Mouse (Mus musculus) forebrain, embryonic 13.5 days (tissue): ENCODE results near the gene Gm20481. TPM values are rescaled to one million over a fixed set of nuclear protein-coding genes. Genes with fewer than 3 reads are reported as not detected.
"Not testable (repeated sequence)": the region's sequence is repeated elsewhere in the genome, so short reads cannot be mapped to it uniquely, and the experiment has no call there.

ENCODE experiments used
- ATAC-seq: fragments of 200-750 bp; cut with Nextera tagmentation; 2 replicates; pipeline ENCODE4 v1.8.0; 2017
- H3K27ac ChIP-seq: fragments of 300-500 bp; sonication (generic); 2 replicates; pipeline ENCODE4 v1.5.1; 2015; ENCODE audit warnings: inconsistent platforms, mild to moderate bottlenecking, moderate library complexity
- H3K27me3 ChIP-seq: fragments of 300-500 bp; sonication (generic); 2 replicates; pipeline ENCODE4 v1.6.1; 2015; ENCODE audit warnings: mild to moderate bottlenecking, inconsistent platforms
- H3K36me3 ChIP-seq: fragments of 300-500 bp; sonication (generic); 2 replicates; pipeline ENCODE4 v1.6.1; 2015; ENCODE audit warnings: mild to moderate bottlenecking, inconsistent platforms; ENCODE audit not compliant: poor library complexity, severe bottlenecking
- H3K4me1 ChIP-seq: fragments of 300-500 bp; sonication (generic); 2 replicates; pipeline ENCODE4 v1.6.1; 2015; ENCODE audit warnings: inconsistent platforms
- H3K4me2 ChIP-seq: fragments of 300-500 bp; sonication (generic); 2 replicates; pipeline ENCODE4 v1.6.1; 2015; ENCODE audit warnings: inconsistent platforms, mild to moderate bottlenecking, moderate library complexity
- H3K4me3 ChIP-seq: fragments of 300-500 bp; sonication (generic); 2 replicates; pipeline ENCODE4 v1.5.1; 2015; ENCODE audit warnings: mild to moderate bottlenecking, inconsistent platforms
- H3K9ac ChIP-seq: fragments of 300-500 bp; sonication (generic); 2 replicates; pipeline ENCODE4 v1.6.1; 2015; ENCODE audit warnings: mild to moderate bottlenecking, inconsistent platforms
- H3K9me3 ChIP-seq: fragments of 300-500 bp; sonication (generic); replicated peaks from 2 replicates; pipeline ENCODE4 v1.6.1; 2016; ENCODE audit warnings: inconsistent platforms
- WGBS: fragments of 180-500 bp; shearing (Covaris S2); methylation state at CpG from one replicate; pipeline ENCODE4 v1.1.7; 2015; 5-methylcytosine and 5-hydroxymethylcytosine counted together
- polyA plus RNA-seq: library from polyadenylated mRNA; unstranded; fragments of >200 nt; fragmentation: Nextera tagmentation; extraction: Ambion mirVana; gene quantifications from 2 replicates; pipeline ENCODE4 v1.2.1, GENCODE M21; 2015

Gm20481 gene
- polyA plus RNA-seq: not detected in 2 replicates

GRCm38 (mm10) chr17:34969822-34970221, at the start of gene Gm20481:
TSS of gene Gm20481 (plus strand) at chr17:34969912.
- not testable (repeated sequence) for ATAC-seq, H3K9me3 ChIP-seq, H3K36me3 ChIP-seq, H3K4me1 ChIP-seq, H3K4me3 ChIP-seq, H3K9ac ChIP-seq, H3K27ac ChIP-seq, H3K4me2 ChIP-seq
- WGBS: 62% methylated on average over 8 of the region's 11 CpGs
- H3K27me3 ChIP-seq: peaks cover 42% of the 10 kb centered on the region

- WGBS: 48% methylated on average over 6 of the region's 6 CpGs
- Histone ChIP-seq H3K27me3 (no peaks in the 10 kb centered on the region), H3K4me1 (no peaks in the 10 kb centered on the region), H3K27ac (no peak overlapping the region), H3K4me3 (no peak overlapping the region), H3K36me3 (no peaks in the 10 kb centered on the region), H3K9me3 (no peaks in the 10 kb centered on the region), H3K9ac (no peak overlapping the region), H3K4me2 (no peak overlapping the region)
- no peak for ATAC-seq
These were observed 46.8 kb upstream of the Gm20481 start for GRCm38 (mm10) chr17:34922939-34923338.

- no peak overlapping the region for H3K9ac ChIP-seq
- no peaks in the 10 kb centered on the region for H3K36me3 ChIP-seq
- no peaks in the 10 kb centered on the region for H3K27me3 ChIP-seq
- no peaks in the 10 kb centered on the region for H3K4me1 ChIP-seq
- H3K27ac ChIP-seq: no peak overlapping the region
- ATAC-seq: no peak
- no peak overlapping the region for H3K4me3 ChIP-seq
- 68% methylated on average over 5 of the region's 5 CpGs for WGBS
- H3K9me3 ChIP-seq: no peaks in the 10 kb centered on the region
- no peak overlapping the region for H3K4me2 ChIP-seq
These were observed 45.5 kb upstream of the Gm20481 start for GRCm38 (mm10) chr17:34924258-34924657.

DNA sequence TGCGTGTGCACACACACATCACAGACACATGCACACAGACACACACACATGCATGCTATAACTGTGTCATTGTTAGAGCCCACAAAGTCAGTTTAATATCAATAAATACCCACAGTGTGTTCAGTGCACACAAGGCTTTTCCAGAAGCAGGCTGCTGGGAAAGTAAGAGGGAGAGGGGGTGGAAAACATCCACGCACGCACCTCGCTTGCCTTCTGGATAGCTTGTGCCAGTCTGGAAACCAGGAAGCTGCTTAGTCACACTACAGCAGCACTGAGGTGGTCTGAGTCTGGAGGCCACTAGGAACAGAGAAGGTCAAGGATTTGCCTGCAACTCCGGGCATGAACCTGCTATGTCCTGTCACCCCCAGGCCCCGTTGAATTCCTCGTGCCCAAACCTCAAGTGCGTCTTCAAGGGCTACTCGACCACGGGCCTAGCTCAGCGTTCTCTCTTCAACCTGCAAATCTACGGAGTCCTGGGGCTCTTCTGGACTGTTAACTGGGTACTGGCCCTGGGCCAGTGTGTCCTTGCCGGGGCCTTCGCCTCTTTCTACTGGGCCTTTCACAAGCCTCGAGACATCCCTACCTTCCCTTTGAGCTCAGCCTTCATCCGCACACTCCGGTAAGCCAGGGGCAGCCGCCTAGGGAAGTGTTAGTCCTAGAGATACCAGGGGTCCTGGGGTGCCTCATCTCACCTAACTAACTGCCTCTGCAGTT, 42.2 kb upstream of the Gm20481 start:
- ATAC-seq: no peak
- Histone ChIP-seq H3K9me3 (no peaks in the 10 kb centered on the region), H3K9ac (peak overlapping the region; percentile 12; the same call in 1 of the 2 replicates), H3K36me3 (no peaks in the 10 kb centered on the region), H3K27me3 (no peaks in the 10 kb centered on the region), H3K4me1 (peaks cover 9% of the 10 kb centered on the region), H3K4me2 (no peak overlapping the region), H3K27ac (no peak overlapping the region), H3K4me3 (no peak overlapping the region)
- 88% methylated on average over 18 of the region's 18 CpGs for WGBS

DNA sequence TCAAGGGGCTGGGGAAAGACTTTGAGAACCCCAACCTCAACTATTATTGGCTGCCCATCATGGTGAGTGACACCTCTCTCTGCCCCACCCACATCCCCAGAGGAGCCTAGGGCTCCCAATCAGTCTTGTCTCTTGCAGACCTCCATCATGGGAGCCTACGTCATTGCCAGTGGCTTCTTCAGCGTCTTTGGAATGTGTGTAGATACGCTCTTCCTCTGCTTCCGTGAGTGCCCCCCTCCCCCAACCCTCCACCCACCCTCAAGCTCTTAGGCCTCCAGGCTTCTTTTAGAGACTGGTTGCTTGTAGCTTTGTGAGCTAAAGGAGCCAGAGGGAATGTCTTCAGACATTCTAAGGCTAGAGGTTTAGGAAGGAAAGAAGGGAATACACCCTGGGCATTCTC, 40.9 kb upstream of the Gm20481 start:
- Histone ChIP-seq H3K9me3 (no peaks in the 10 kb centered on the region), H3K36me3 (0 out of 2 replicates have a peak, but pooled peaks cover 1% of the 10 kb centered on the region), H3K27me3 (no peaks in the 10 kb centered on the region), H3K27ac (no peak overlapping the region), H3K9ac (no peak overlapping the region), H3K4me2 (no peak overlapping the region), H3K4me3 (no peak overlapping the region), H3K4me1 (peaks cover 9% of the 10 kb centered on the region)
- WGBS: 78% methylated on average over 4 of the region's 4 CpGs
- no peak for ATAC-seq

GRCm38 (mm10) chr17:34931061-34931734, 38.5 kb upstream of the Gm20481 start, which contains the start of gene Neu1:
TSS of gene Neu1 (plus strand) at chr17:34931253.
- WGBS: under 1% methylated on average over 37 of the region's 38 CpGs
- no peaks in the 10 kb centered on the region for H3K9me3 ChIP-seq
- peaks cover 9% of the 10 kb centered on the region for H3K4me1 ChIP-seq
- H3K36me3 ChIP-seq: peaks cover 20% of the 10 kb centered on the region; the same call in 1 of the 2 replicates
- peak within 1 kb of the TSS; percentile 90 for H3K9ac ChIP-seq
- no peaks in the 10 kb centered on the region for H3K27me3 ChIP-seq
- H3K4me3 ChIP-seq: peak within 1 kb of the TSS; percentile 80
- peak; percentile 98 for ATAC-seq
- peak within 1 kb of the TSS; percentile 40 for H3K27ac ChIP-seq
- H3K4me2 ChIP-seq: peak within 1 kb of the TSS; percentile 98

- Histone ChIP-seq H3K9ac (peak overlapping the region; percentile 90), H3K4me2 (peak overlapping the region; percentile 98), H3K4me3 (peak overlapping the region; percentile 80), H3K4me1 (peaks cover 9% of the 10 kb centered on the region), H3K36me3 (peaks cover 20% of the 10 kb centered on the region; the same call in 1 of the 2 replicates), H3K27me3 (no peaks in the 10 kb centered on the region), H3K27ac (no peak overlapping the region), H3K9me3 (no peaks in the 10 kb centered on the region)
- no peak; the same call in 1 of the 2 replicates for ATAC-seq
- WGBS: 13% methylated on average over 14 of the region's 14 CpGs
These were observed 38.0 kb upstream of the Gm20481 start for GRCm38 (mm10) chr17:34931735-34932098.

- peaks cover 20% of the 10 kb centered on the region; the same call in 1 of the 2 replicates for H3K36me3 ChIP-seq
- no peak overlapping the region for H3K27ac ChIP-seq
- no peak for ATAC-seq
- WGBS: 92% methylated on average over 8 of the region's 8 CpGs
- H3K9ac ChIP-seq: peak overlapping the region; percentile 90
- peaks cover 9% of the 10 kb centered on the region for H3K4me1 ChIP-seq
- H3K27me3 ChIP-seq: no peaks in the 10 kb centered on the region
- peak overlapping the region; percentile 80 for H3K4me3 ChIP-seq
- peak overlapping the region; percentile 98 for H3K4me2 ChIP-seq
- no peaks in the 10 kb centered on the region for H3K9me3 ChIP-seq
These were observed 37.4 kb upstream of the Gm20481 start for GRCm38 (mm10) chr17:34932287-34932686.

DNA sequence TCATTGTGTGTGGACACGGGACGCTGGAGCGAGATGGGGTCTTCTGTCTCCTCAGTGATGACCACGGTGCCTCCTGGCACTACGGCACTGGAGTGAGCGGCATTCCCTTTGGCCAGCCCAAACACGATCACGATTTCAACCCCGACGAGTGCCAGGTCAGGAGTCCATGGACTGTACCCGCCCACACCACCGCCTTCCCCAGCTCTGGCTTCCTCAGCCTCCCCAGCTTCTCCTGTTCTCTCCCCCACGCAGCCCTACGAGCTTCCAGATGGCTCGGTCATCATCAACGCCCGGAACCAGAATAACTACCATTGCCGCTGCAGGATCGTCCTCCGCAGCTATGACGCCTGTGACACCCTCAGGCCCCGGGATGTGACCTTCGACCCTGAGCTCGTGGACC, 35.7 kb upstream of the Gm20481 start:
- Histone ChIP-seq H3K4me3 (no peak overlapping the region), H3K4me2 (no peak overlapping the region), H3K27me3 (no peaks in the 10 kb centered on the region), H3K36me3 (peaks cover 20% of the 10 kb centered on the region; the same call in 1 of the 2 replicates), H3K9ac (no peak overlapping the region), H3K9me3 (no peaks in the 10 kb centered on the region), H3K4me1 (peaks cover 9% of the 10 kb centered on the region), H3K27ac (no peak overlapping the region)
- ATAC-seq: no peak
- 77% methylated on average over 24 of the region's 24 CpGs for WGBS

DNA sequence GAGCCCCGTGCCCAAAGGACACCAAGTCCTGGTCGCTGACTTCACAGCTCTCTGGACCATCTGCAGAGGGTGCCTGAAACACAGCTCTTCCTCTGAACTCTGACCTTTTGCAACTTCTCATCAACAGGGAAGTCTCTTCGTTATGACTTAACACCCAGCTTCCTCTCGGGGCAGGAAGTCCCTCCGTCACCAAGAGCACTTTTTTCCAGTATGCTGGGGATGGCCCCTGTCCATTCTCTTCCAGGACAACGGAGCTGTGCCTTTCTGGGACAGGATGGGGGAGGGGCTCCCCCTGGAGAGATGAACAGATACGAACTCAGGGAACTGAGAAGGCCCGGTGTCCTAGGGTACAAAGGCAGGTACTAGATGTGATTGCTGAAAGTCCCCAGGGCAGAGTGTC, 34.9 kb upstream of the Gm20481 start:
- no peaks in the 10 kb centered on the region for H3K27me3 ChIP-seq
- ATAC-seq: no peak
- no peaks in the 10 kb centered on the region for H3K9me3 ChIP-seq
- 62% methylated on average over 8 of the region's 8 CpGs for WGBS
- H3K27ac ChIP-seq: no peak overlapping the region
- H3K36me3 ChIP-seq: peaks cover 20% of the 10 kb centered on the region; the same call in 1 of the 2 replicates
- H3K4me1 ChIP-seq: peaks cover 9% of the 10 kb centered on the region
- H3K9ac ChIP-seq: no peak overlapping the region
- no peak overlapping the region for H3K4me3 ChIP-seq
- no peak overlapping the region for H3K4me2 ChIP-seq

- no peak overlapping the region for H3K27ac ChIP-seq
- no peaks in the 10 kb centered on the region for H3K9me3 ChIP-seq
- H3K4me3 ChIP-seq: no peak overlapping the region
- H3K27me3 ChIP-seq: no peaks in the 10 kb centered on the region
- no peak overlapping the region for H3K4me2 ChIP-seq
- H3K9ac ChIP-seq: no peak overlapping the region
- H3K36me3 ChIP-seq: peaks cover 20% of the 10 kb centered on the region; the same call in 1 of the 2 replicates
- WGBS: 84% methylated on average over 6 of the region's 6 CpGs
- no peak for ATAC-seq
- peaks cover 7% of the 10 kb centered on the region for H3K4me1 ChIP-seq
These were observed 31.7 kb upstream of the Gm20481 start for GRCm38 (mm10) chr17:34937960-34938505.
